Mouse (Mus musculus): Measurements from ENCODE around the gene Zc3h10.
"Not testable (repeated sequence)": the region's sequence is repeated elsewhere in the genome, so short reads cannot be mapped to it uniquely, and the experiment has no call there.

Gene Zc3h10

DNA sequence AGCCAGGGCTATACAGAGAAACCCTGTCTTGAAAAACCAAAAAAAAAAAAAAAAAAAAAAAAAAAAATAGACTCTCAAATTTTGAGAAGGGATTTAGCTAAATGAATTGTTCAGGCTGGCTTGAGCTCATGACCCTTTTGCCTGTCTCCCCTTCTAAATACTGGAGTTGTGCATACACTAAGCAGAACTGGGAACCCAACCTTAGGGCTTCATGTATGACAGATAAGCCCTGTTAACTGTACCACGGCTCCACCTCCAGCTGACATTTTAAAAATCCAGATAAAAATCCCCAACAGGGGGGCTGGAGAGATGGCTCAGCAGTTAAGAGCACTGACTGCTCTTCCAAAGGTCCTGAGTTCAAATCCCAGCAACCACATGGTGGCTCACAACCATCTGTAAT, 8.0 kb upstream of the Zc3h10 start:
- not testable (repeated sequence) for DNase-seq (ENCODE audit: low read depth, low spot score)

DNA sequence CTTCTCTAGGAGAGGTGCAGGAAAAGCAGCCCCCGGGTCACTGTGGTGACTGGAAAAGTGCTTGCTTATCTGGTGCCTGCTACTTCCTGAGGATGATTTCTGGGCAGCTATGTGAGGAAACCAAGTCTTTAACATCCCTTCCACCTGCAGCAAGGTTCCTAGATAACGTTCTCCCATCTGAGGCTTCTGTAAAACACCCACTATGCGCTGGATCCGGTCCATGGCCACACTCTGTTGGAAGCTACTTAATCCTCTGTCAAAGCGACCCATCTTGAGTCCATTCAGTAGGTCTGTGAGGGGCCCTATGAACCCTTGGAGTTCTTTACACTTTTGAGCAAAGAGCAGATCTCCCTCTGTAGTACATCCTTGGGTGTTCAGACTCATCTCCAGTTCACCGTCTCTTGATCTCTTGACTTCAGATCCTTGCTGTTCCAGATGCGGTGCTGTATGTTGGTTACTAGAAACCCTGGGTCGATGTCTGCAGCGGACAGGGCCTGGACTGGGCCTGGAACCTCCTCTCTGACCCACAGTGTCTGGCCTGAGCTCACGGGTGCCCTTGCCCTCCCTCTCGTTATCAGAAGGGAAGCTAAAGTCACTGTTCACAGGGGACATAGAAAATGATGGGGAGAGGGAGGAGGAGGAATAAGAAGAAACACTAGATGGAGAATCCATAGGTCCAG, 2.7 kb upstream of the Zc3h10 start:
- not testable (repeated sequence) for DNase-seq (ENCODE audit: low read depth, low spot score)

DNA sequence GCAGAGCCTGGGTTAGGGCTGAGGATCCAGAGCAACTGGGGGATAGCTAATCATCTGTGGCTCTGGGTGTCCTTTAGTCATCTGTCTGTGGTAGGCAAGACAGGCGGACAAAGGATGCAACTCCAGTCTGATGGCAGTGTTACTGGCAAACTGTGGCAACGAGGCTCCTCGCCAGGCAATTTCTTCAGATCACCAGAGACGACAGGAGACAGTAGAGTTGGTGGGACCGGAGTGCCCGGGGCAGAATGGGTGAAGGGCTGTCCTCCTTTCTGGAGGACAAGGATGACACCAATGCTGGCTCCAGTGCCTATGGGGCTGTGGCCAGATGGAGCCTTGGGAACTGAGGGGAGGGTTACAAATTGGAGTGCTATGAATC, 2.1 kb upstream of the Zc3h10 start:
- DNase-seq (ENCODE audit: low read depth, low spot score), result not testable (repeated sequence)

DNA sequence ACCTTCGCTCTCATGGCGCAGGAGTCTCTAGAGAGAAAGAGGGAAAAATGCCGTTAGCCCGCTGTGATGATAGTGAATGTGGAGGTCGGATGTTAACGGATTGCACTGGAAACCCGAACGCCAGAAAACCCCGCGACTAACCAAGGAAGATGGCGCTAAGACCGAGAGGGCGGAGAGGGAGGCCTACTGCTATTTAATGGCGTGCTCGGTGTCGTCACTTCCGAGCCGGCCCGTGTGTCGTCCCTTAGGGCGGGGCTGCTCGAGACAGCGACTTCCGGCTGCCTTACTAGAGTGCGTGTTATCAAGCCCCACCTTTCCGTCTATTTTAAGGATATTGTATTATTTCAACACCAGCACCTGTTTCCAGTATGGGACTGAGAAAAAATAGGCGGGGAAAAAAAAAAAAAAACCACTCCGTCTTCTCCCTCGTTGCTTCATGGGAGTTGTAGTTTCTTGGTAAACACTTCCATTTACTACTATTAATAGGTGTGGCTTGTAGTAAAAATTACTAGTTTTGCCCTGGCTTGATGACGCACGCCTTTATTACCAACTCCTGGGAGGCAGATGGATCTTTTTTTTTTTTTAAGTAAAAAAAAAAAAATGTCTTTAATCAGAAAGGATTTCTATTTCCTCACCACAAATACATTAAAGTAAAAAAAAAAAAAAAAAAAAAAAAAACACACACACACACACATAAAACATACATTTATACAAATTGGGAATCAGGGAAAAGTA, 1.5 kb upstream of the Zc3h10 start, which contains the start of gene Rpl41:
Rpl41 (minus strand) TSS at position 359 of the 735 bp plus-strand sequence.
- DNase-seq (ENCODE audit: low read depth, low spot score), result peak; percentile 98

DNA sequence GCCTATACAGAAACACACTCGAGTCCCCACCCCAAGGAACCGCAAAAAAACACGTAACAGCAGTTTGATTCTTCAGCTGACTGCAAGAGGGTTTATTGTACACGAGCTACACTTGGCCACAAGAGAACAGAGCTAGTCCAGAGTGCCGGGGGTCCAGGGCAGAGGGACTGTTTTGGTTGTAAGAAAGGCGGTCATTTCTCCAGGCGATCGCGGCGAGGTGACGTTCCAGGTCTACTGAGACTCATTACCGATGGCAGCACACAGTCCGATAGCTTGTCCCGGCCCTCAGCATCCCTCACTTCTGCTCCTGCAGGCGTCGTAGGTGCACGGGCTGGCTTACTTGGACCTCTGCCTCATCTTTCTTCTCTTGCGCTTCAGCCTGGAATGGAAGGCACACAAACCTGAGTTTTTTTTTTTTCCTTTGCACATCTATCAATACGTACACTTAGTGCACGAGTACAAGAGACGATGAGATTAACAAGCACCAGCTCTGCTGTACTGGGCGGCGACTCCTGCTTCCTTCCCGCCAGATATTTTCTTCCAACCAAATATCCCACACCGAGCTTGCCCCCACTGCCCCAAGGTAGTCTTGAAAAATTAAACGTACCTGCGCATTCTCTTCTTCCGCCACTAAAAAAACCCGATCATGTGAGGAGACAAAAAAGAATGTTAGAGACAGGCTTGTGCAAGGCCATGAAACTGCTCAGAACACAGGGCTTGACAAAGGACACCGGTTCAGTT, 647 bp upstream of the Zc3h10 start:
- DNase-seq (ENCODE audit: low read depth, low spot score), result not testable (repeated sequence)

DNA sequence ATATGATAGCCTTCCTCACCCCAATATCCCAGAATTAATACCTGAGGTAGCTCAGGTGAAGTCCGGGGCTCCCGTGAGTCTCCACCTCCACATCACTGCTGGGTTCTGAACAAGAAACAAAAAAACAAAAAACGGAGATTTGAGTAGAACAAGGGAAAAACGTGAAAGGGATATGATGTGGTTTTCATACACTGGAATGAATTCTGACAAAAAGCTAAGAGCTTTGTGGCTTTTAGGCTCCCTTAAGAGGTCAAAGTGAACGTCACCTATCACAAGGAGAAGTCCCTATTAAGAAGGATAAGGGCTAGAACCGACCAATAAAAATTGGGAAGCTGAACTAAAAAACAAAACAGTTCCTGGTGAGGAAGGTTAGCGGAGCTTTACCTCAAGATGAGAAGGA, 787 bp downstream of the Zc3h10 start:
- no peak for DNase-seq (ENCODE audit: low read depth, low spot score)

DNA sequence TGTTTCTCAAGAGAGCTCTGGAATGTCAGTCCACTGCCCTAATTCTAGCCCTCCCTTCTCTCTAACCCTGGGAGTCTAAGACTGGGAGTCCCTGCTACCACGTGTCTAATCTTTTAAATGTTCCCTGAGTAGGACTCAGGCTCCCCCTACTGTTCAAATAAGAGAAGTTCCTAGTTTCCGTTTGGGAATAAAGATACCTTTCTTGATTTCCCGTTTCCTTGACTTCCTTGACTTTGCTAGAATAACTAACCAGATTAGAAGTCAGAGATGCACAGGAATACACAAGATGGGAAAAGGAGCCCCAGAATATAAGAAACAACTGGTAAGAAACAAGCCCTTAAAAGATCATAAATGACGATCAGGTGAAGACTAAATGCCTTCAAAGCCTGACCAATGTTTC, 1.2 kb downstream of the Zc3h10 start:
- peak; percentile 86 for DNase-seq (ENCODE audit: low read depth, low spot score)

DNA sequence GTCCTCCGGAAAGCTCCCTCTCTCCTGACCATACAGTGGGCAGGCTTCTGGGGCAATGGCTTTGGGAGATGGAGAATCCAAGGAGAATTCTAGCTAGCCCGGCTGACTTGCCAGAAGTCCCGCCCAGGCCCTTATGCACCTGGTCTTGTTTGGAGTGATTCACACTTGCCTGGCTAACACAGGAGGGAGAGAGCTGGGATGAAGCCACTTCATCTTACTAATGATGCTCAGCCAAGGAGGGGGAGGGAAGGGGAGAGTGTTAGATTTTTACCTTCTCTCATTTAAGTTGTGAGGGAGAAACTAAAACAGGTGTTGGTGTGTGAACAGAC, 2.0 kb downstream of the Zc3h10 start:
- no peak for DNase-seq (ENCODE audit: low read depth, low spot score)

DNA sequence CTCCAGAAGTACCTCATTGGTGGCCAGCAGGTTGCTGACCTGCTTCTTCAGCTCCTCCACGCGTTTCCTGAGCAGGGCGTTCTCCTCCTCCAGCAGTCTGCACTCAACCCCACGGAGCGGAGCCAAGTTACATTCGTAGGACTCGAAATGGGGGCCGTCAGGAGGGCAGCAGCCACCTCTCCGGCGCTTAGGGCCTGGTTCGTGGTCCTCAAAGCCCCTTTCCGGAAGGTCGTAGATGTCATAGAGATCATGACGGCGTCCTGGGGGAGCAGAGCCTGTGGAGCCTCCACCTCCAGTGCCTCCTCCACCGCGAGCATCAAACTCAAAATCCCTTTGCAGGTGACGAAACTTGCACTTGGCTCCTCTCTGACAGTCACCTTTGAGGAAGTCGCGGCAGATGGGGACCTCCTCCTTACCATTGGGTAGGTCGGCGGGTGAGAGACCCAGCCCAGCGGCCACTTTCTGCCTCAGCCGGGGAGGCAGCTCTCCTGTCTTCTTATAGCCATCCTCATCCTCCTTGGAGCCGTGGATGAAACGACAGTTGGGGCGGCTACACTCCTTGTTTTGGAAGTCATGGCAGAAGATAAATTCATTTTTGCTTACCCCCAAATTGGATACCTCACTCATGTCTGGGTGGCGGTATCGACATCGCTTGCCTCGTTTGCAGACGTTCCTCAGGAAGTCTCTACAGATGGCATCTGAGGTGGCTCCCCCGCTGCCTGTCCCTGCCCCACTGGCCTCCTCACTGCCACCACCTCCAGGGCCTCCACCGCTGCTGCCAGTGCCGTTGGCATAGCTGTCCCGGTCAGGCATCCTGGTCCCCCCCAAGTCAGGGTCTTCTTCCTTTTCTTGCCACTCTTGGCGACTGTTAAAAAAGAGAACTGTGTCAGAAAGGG, 2.7 kb downstream of the Zc3h10 start:
- DNase-seq (ENCODE audit: low read depth, low spot score), result no peak

DNA sequence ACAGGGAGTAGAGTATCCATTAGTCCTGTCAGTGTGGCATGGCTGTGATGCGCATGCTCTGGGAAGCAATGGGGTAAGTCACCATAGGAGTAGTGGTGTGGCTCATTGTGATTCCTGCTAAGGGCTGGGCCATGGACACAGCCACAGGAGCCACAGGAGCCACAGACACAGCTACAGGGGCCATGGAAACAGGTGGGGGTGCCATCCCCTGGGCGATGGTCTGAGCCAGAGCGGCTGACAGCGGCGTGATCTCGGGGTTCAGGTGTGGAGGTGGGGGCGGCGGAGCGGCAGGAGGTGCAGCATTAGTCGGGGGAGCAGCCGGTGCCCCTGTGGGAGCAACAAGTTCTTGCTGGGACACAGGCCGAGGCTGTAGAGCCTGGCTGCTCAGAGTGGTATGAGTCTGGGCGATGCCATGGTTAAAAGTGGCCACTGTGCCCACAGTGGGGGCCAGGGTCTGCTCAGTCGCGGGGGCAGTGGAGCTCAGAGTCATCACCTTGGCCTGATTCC, 3.4 kb downstream of the Zc3h10 start:
- no peak for DNase-seq (ENCODE audit: low read depth, low spot score)

DNA sequence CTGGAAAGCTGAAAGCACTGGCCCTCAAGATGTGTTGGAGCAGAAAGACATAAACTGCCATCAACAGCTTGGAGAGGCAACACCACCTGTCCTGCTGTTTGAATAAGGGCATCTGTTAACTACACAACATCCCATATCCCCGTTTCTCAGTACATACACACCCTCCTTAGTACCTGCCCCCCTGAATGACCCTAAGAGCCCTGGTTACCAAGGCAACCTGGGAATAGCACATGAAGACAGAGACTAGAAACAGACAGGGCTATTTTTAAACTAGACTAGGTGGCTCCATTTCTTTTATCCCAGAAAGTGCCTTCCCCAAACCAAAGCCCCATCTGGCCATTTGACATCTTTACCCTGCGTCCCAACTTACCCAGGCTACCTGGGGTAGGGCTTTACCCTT, 4.5 kb downstream of the Zc3h10 start:
- DNase-seq (ENCODE audit: low read depth, low spot score), result no peak

DNA sequence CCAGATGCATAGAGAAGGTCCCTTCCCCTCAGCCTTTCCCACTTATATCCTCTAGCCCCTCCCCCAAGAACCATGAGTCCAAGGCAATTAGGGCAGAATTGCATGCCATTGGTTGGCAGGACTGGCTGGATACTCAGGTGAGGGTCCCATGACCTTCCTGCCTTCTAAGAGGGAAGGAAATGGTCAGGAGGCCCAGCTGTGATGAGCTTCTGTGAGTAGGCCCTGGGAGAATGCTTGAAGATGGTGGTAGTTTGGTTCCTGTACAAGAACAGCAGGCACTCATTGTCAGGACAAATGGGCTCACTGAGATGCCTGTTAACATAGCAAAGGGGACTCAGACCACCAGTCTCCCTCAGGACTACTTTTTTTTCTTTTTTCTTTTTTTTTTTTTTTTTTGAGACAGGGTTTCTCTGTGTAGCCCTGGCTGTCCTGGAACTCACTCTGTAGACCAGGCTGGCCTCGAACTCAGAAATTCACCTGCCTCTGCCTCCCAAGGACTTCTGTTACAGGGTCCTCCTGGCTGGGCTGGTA, 9.2 kb downstream of the Zc3h10 start:
- DNase-seq (ENCODE audit: low read depth, low spot score), result peak; percentile 85

DNA sequence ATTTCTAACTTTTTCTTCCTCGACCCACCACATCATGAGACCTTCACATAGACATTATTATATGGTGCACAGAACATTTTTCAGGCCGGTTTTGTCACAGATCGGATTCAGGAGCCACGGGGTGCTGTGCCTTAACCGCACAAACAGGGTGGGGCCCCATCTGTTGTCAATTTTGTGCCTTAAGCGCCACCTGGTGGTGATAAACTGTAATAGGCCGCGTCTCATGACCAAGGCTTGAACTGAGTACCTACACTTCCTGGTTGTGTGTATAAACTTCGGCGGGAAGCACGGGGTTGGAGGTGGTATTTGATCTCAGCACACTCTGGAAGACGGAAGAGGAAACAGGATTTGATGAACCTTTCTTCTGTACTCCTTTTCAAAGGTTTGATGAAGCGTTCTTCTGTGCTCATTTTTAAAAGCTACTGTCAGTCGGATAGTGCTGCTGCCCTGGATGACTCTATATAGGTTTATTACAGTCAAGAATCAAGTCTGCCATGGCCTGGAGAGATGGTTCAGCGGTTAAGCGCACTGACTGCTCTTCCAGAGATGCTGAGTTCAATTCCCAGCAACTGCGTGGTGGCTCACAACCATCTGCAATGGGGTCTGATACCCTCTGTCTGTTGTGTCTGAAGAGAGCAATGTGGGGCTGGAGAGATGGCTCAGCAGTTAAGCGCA, 11.2 kb downstream of the Zc3h10 start:
- DNase-seq (ENCODE audit: low read depth, low spot score), result peak; percentile 94

DNA sequence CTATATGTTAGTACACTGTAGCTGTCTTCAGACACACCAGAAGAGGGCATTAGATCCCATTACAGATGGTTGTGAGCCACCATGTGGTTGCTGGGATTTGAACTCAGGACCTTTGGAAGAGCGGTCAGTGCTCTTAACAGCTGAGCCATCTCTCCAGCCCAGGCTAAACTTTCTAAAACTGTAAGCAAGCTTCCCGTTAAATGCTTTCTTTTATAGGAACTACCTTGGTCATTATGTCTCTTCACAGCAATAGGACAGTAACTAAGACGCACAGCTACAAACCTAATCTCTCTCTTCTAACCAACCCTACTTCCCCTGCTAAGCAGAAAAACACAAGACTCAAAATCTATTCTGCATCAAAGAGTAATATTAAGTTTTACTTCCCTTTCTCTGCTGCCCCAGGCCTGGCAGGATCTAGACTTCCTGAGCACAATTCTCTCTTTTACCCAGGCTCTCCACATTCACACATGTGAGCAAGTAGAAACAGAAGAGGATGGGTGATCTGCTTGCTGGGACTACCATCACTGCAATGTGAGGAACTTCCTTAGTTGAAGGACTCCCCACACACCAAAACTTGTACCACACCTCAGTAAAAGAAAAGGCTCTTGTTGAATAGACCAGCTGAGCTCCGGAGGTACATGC, 11.8 kb downstream of the Zc3h10 start:
- DNase-seq (ENCODE audit: low read depth, low spot score), result no peak

DNA sequence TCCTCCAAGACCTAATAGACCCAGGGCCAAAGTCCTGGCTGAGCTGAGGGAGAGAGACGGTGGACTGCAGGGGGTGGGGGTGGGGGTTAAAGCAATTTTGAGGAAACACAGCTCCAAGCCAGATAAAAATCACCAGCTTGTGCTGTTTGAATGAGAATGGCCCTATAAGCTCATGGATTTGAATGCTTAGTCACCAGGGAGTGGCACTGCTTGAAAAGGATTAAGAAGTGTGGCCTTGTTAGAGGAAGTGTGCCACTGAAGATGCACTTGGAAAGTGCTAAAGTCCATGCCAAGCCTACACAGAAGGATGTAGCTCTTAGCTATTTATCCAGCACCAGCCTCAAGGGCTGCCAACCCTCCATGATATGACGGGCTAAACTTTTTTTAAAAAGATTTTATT, 12.4 kb downstream of the Zc3h10 start:
- DNase-seq (ENCODE audit: low read depth, low spot score), result no peak

DNA sequence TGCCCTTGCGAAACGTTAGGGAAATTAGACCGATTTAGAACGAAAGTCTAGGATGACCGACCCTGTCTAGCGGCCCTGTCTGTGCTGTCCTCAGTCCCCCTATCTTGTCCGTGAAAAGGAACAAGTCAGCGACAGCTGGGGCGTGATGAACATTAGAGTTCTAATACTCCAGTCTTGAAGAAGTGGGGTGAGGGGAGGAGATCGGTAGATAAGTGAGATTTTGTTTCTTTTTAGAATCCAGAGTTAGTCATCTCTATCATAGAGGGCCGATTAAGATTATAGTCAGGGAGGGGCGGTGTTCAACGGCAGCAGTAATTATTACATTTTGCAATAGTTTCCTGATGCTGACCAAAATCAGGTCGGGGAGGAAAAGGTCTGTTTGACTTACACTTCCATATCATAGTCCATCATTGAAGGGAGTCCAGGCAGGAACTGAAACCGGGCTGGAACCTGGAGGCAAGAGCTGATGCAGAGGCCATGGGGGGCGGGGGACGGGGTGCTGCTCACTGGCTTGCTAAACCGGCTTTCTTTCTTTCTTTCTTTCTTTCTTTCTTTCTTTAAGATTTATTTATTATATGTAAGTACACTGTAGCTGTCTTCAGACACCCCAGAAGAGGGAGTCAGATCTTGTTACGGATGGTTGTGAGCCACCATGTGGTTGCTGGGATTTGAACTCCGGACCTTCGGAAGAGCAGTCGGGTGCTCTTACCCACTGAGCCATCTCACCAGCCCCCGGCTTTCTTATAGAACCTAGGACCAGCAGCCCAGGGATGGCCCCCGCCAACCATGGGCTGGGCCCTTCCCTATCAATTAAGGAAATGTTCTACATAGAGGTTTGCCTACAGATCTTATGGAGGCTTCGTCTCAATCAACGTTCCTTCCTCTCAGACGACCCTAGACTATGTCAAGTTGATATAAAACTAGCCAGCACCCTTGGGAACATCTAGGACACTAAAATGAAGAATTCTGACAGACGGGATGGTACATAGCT, 20.9 kb downstream of the Zc3h10 start:
- no peak for DNase-seq (ENCODE audit: low read depth, low spot score)

DNA sequence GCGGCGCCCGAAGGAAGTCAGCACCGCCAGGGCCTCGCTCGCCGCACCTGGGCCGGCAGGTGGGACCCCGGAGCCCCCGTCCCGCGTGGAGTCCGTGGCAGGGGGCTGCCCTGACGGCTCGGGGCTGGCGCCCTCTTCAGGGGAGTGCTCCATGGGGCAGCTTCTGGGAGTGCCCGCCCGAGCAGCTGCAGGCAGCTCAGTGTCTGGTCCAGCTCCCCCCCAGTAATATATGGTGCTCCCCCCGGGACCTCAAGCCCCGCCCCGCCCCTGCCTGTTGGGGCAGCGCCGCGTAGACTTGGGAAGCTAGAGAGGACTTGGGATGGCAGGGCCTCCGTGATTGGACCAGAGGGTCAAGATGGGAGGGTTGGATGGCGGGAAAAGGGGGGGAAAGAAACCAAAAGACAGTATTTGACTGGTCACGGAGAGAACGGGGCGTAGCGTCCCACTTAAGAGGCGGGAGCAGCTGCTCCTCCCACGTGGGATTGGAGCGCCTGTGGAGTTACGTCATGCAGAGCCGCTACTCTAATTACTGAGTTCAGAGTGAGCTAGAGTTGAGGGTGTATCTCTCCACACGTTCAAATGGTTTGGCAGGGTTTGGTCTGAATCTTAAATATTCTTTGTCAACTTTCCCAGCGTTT, 21.8 kb downstream of the Zc3h10 start, which contains the start of gene Esyt1:
Esyt1 (minus strand) TSS at position 201 of the 638 bp plus-strand sequence.
- peak; percentile 99 for DNase-seq (ENCODE audit: low read depth, low spot score)

Measured in ES-CJ7 (cell line).